Mouse (Mus musculus): Measurements from ENCODE around the gene Pou6f1. TPM values are rescaled to one million over a fixed set of nuclear protein-coding genes. Genes with fewer than 3 reads are reported as not detected.

The Pou6f1 gene
- 2.7 and 3.5 TPM in 2 replicates for polyA plus RNA-seq (2015; fragmentation: Nextera tagmentation; extraction: Ambion mirVana)

GRCm38 (mm10) chr15:100599276-100600046, at the start of gene Pou6f1:
TSS of gene Pou6f1 (minus strand) at chr15:100599984.

DNA sequence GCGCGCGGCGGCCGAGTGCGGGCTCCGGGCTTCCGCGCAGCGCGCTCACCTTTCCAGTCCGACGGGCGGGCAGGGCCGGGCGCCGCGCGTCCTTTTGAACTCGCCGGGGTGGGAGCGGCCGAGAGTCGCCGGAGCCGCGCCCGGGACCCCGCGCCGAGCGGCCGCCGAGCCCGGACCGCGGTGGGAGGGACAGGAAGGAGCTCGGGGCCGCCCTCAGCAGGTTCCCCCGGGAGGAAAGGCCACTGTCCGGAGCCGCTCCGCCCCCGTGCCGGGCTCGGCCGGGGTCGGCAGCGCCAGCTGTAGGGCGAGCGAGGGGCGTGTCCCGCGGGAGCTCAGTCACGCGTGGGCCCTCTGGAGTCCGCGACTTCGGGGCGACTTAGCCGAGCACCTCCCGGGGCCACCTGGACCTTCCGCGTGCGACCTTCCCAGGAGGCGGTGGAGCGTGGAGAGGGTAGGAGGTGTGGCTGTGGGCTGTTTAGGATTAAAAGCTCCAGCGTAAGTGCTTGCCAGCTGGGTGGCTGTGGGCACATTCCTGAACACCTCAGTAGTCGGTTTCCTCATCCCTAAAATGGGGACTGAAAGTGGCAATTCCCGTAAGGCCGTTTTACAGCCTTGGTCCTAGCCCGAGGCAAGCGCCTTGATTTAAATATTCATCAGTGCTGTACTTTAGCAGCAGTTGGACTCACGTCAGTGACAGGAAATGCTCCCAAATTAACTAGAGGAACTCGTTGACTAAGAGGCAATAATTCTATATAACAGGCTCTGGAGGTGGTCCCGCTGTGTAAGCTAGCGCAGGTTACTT, 37.1 kb upstream of the Pou6f1 start, which contains the start of gene Smagp:
Gene Smagp (minus strand): TSS at position 241 of the 802 bp plus-strand sequence.

GRCm38 (mm10) chr15:100614996-100615824, 15.4 kb upstream of the Pou6f1 start, which contains the start of gene Dazap2:
TSS of gene Dazap2 (plus strand) at chr15:100615349.

GRCm38 (mm10) chr15:100551326-100552307, 48.2 kb downstream of the Pou6f1 start, which contains the start of gene Tfcp2:
TSS of gene Tfcp2 (minus strand) at chr15:100552008.

Other genes with a start within 250 kb of the Pou6f1 start
- gene Methig1, start 246.8 kb downstream of the Pou6f1 start, polyA plus RNA-seq (2015; fragmentation: Nextera tagmentation; extraction: Ambion mirVana), result 0.11 TPM in 1 of 2 replicates, not detected in the other
- gene Mettl7a2, start 246.8 kb downstream of the Pou6f1 start, polyA plus RNA-seq (2015; fragmentation: Nextera tagmentation; extraction: Ambion mirVana), result not detected in 2 replicates
- gene Higd1c, start 235.4 kb downstream of the Pou6f1 start, polyA plus RNA-seq (2015; fragmentation: Nextera tagmentation; extraction: Ambion mirVana), result not detected in 2 replicates
- 0.07 TPM in 1 of 2 replicates, not detected in the other for gene Gm5475, start 177.8 kb downstream of the Pou6f1 start, polyA plus RNA-seq (2015; fragmentation: Nextera tagmentation; extraction: Ambion mirVana)
- 35.7 and 43.1 TPM in 2 replicates for gene Slc11a2, start 174.9 kb downstream of the Pou6f1 start, polyA plus RNA-seq (2015; fragmentation: Nextera tagmentation; extraction: Ambion mirVana)
- 10.5 and 11.1 TPM in 2 replicates for gene Letmd1, start 131.0 kb downstream of the Pou6f1 start, polyA plus RNA-seq (2015; fragmentation: Nextera tagmentation; extraction: Ambion mirVana)
- gene Csrnp2, start 104.5 kb downstream of the Pou6f1 start, polyA plus RNA-seq (2015; fragmentation: Nextera tagmentation; extraction: Ambion mirVana), result 1.6 and 1.7 TPM in 2 replicates
- gene Tfcp2, start 48.0 kb downstream of the Pou6f1 start, polyA plus RNA-seq (2015; fragmentation: Nextera tagmentation; extraction: Ambion mirVana), result 8.3 and 9.8 TPM in 2 replicates
- 239 and 249 TPM in 2 replicates for gene Dazap2, start 15.4 kb upstream of the Pou6f1 start, polyA plus RNA-seq (2015; fragmentation: Nextera tagmentation; extraction: Ambion mirVana)
- gene Smagp, start 37.0 kb upstream of the Pou6f1 start, polyA plus RNA-seq (2015; fragmentation: Nextera tagmentation; extraction: Ambion mirVana), result 9.4 and 13.4 TPM in 2 replicates
- 18.3 and 24.0 TPM in 2 replicates for gene Bin2, start 69.6 kb upstream of the Pou6f1 start, polyA plus RNA-seq (2015; fragmentation: Nextera tagmentation; extraction: Ambion mirVana)
- 84.9 and 106 TPM in 2 replicates for gene Cela1, start 87.9 kb upstream of the Pou6f1 start, polyA plus RNA-seq (2015; fragmentation: Nextera tagmentation; extraction: Ambion mirVana)
- 1.9 and 2.9 TPM in 2 replicates for gene Galnt6, start 129.4 kb upstream of the Pou6f1 start, polyA plus RNA-seq (2015; fragmentation: Nextera tagmentation; extraction: Ambion mirVana)
- 1.2 and 1.4 TPM in 2 replicates for gene Slc4a8, start 161.8 kb upstream of the Pou6f1 start, polyA plus RNA-seq (2015; fragmentation: Nextera tagmentation; extraction: Ambion mirVana)